Mouse (Mus musculus) intestine, embryonic 14.5 days (tissue): ENCODE results near the gene Csrnp1. TPM values are rescaled to one million over a fixed set of nuclear protein-coding genes. Genes with fewer than 3 reads are reported as not detected.

Experiments
- ATAC-seq: fragments of 200-750 bp; cut with Nextera tagmentation; replicated peaks from 2 replicates; pipeline ENCODE4 v1.8.0; 2017; ENCODE audit warnings: low read depth, moderate number of reproducible peaks, moderate TSS enrichment, moderate library complexity; ENCODE audit not compliant: low FRiP score, low TSS enrichment
- DNase-seq: peaks from one replicate; pipeline ENCODE4 v3.0.0-alpha.2; 2018; ENCODE audit warnings: low spot score
- H3K27ac ChIP-seq: fragments of 300-500 bp; sonication (generic); 2 replicates; pipeline ENCODE4 v1.5.1; 2014; ENCODE audit warnings: low read depth, mild to moderate bottlenecking, control low read depth
- H3K27me3 ChIP-seq: fragments of 300-500 bp; sonication (generic); replicated peaks from 2 replicates; pipeline ENCODE4 v1.6.1; 2014; ENCODE audit warnings: low read length, control low read depth; ENCODE audit not compliant: control insufficient read depth, insufficient read depth
- H3K36me3 ChIP-seq: fragments of 300-500 bp; sonication (generic); 2 replicates; pipeline ENCODE4 v1.6.1; 2014; ENCODE audit warnings: low read length, control low read depth; ENCODE audit not compliant: control insufficient read depth, insufficient read depth
- H3K4me1 ChIP-seq: fragments of 300-500 bp; sonication (generic); replicated peaks from 2 replicates; pipeline ENCODE4 v1.6.1; 2014; ENCODE audit warnings: low read length, control low read depth, mixed read lengths; ENCODE audit not compliant: control insufficient read depth, insufficient read depth
- H3K4me2 ChIP-seq: fragments of 300-500 bp; sonication (generic); 2 replicates; pipeline ENCODE4 v1.6.1; 2014; ENCODE audit warnings: low read length
- H3K4me3 ChIP-seq: fragments of 300-500 bp; sonication (generic); 2 replicates; pipeline ENCODE4 v1.5.1; 2014; ENCODE audit warnings: low read depth, low read length, control low read depth, mixed read lengths
- H3K9ac ChIP-seq: fragments of 300-500 bp; sonication (generic); 2 replicates; pipeline ENCODE4 v1.6.1; 2014; ENCODE audit warnings: mild to moderate bottlenecking, low read length
- H3K9me3 ChIP-seq: fragments of 300-500 bp; sonication (generic); 2 replicates; pipeline ENCODE4 v1.6.1; 2016; ENCODE audit warnings: low read length, control low read depth; ENCODE audit not compliant: control insufficient read depth
- WGBS: fragments of 180-500 bp; shearing (Covaris S2); extraction: QIAGEN DNeasy Blood & Tissue Kit; methylation state at CpG from one replicate; pipeline ENCODE4 v1.1.7; 2014; 5-methylcytosine and 5-hydroxymethylcytosine counted together
- polyA plus RNA-seq: library from polyadenylated mRNA; unstranded; fragments of >200 nt; fragmentation: Nextera tagmentation; extraction: Ambion mirVana; gene quantifications from 2 replicates; pipeline ENCODE4 v1.2.1, GENCODE M21; 2014

Csrnp1 gene
- polyA plus RNA-seq, 1 experiment from 2014 or later = 1.8 TPM

DNA sequence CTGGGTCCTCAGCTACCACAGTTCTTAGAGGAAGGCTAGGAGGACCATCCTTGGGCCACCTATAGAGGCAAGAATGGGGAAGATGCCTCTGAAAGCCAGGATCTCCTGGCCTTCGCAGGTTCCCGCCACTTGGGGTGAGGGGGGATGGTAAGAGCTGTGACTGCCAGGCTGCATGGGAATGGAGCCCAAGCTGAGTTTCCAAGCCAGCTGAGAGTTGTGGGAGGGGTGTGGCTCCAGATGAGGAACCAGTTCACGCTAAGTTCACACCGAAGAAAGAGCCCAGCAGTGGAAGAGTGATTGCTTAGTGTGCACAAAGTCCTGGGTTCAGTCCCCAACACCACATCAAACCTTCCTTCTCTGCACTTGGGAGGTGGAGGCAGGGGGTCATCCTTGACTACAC lies 22.2 kb downstream of the Csrnp1 start:
- DNase-seq (no peak), ATAC-seq (no peak)
- Histone ChIP-seq H3K4me1 (0 out of 2 replicates have a peak, but pooled peaks cover 6% of the 10 kb centered on the region), H3K27ac (no peak overlapping the region), H3K27me3 (no peaks in the 10 kb centered on the region), H3K4me3 (no peak overlapping the region), H3K36me3 (no peaks in the 10 kb centered on the region), H3K9ac (no peak overlapping the region), H3K9me3 (no peaks in the 10 kb centered on the region), H3K4me2 (no peak overlapping the region)
- WGBS = 68% methylated on average over 4 of the region's 4 CpGs

DNA sequence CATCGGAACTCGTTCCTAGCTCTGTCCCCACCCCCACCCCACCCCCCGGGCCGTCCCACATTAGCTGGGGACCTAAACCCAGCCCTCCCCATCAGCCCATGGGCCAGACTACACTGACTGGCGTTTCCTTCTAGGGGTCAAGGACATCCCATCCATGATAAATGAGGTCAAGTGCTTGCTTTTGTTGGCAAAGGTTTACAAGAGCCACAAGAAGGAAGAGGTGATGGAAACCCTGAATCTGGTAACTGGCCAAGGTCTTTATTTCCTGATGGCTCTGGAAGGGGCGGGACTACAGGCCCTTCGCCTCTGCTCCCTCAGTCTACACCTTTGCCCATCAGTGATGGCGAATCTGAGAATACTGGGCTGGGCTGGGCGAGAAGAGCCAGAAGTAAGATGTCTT lies 25.6 kb downstream of the Csrnp1 start:
- 79% methylated on average over 9 of the region's 9 CpGs for WGBS
- Histone ChIP-seq H3K27me3 (no peaks in the 10 kb centered on the region), H3K4me1 (0 out of 2 replicates have a peak, but pooled peaks cover 6% of the 10 kb centered on the region), H3K9ac (no peak overlapping the region), H3K4me3 (no peak overlapping the region), H3K9me3 (no peaks in the 10 kb centered on the region), H3K4me2 (no peak overlapping the region), H3K27ac (no peak overlapping the region), H3K36me3 (no peaks in the 10 kb centered on the region)
- ATAC-seq = no peak
- no peak for DNase-seq

DNA sequence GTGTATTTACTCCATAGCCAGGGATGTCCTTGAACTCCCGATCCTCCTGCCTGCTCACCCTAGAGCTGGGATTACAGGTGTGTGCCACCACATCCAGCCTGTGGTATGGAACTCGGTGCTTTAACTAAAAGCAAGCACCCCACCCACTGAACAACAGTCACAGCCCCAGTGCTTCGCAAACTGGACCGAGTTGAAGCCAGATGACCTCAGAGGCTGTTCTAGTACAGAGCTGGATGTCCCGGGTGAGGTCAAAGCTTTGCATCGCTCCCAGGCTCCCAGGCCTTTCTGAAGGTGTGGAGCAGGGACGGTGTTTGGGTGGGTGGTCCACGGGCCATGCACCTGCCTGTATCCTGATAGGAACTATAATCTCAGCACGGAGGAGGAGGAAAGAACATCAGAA lies 33.1 kb downstream of the Csrnp1 start:
- Histone ChIP-seq H3K27ac (no peak overlapping the region), H3K36me3 (no peaks in the 10 kb centered on the region), H3K9me3 (no peaks in the 10 kb centered on the region), H3K9ac (no peak overlapping the region), H3K4me1 (peaks cover 6% of the 10 kb centered on the region), H3K27me3 (no peaks in the 10 kb centered on the region), H3K4me2 (no peak overlapping the region), H3K4me3 (no peak overlapping the region)
- DNase-seq (no peak), ATAC-seq (no peak)
- 88% methylated on average over 9 of the region's 9 CpGs for WGBS

DNA sequence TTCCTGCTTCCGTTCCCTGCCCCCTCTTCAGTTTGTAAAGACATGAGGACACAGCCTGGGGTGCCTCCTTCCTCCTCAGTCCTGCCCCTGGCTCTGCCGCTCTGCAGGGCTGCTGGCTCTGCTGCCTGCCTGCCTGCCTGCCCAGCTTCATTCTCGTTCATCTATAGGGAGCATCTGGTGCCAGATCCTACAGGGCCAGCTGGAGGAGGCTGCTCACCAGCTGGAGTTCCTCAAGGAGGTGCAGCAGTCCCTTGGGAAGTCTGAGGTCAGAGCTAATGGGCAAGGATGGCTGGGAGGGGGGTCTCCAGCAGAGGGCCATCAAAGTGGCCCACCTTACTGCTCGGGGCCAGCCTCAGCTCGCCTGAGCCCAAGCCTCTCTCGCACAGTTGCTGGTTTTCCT lies 34.0 kb downstream of the Csrnp1 start:
- Histone ChIP-seq H3K4me2 (no peak overlapping the region), H3K4me3 (no peak overlapping the region), H3K27ac (peak overlapping the region; percentile 22; the same call in 1 of the 2 replicates), H3K36me3 (no peaks in the 10 kb centered on the region), H3K9ac (no peak overlapping the region), H3K27me3 (no peaks in the 10 kb centered on the region), H3K4me1 (peaks cover 6% of the 10 kb centered on the region), H3K9me3 (no peaks in the 10 kb centered on the region)
- peak; percentile 54; the same call in 1 of the 2 replicates for ATAC-seq
- 29% methylated on average over 6 of the region's 6 CpGs for WGBS
- DNase-seq = no peak

DNA sequence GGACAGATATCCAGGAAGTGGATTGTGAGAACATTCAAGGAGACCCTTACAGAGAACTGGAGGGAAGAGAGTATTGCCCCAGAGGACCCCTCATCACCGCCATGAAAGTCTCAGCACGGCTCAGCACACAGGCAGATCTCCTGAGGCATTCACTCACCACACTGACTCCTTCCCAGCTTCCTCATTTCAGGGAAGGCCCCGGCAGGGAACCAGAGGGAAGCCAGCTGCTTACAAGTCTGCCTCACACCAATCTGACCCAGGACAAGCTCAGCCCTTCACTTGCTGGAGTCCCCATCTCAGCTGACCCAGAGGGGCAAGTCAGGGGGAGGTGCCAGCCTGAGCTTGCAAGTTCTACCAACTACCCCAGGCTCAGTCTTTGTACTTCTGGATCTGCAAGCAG lies 35.7 kb downstream of the Csrnp1 start:
- no peaks in the 10 kb centered on the region for H3K27me3 ChIP-seq
- no peak overlapping the region for H3K27ac ChIP-seq
- no peak overlapping the region for H3K9ac ChIP-seq
- no peaks in the 10 kb centered on the region for H3K36me3 ChIP-seq
- ATAC-seq (no peak), DNase-seq (no peak)
- 22% methylated on average over 3 of the region's 3 CpGs for WGBS
- H3K9me3 ChIP-seq = no peaks in the 10 kb centered on the region
- no peak overlapping the region for H3K4me3 ChIP-seq
- peaks cover 6% of the 10 kb centered on the region for H3K4me1 ChIP-seq
- no peak overlapping the region for H3K4me2 ChIP-seq

DNA sequence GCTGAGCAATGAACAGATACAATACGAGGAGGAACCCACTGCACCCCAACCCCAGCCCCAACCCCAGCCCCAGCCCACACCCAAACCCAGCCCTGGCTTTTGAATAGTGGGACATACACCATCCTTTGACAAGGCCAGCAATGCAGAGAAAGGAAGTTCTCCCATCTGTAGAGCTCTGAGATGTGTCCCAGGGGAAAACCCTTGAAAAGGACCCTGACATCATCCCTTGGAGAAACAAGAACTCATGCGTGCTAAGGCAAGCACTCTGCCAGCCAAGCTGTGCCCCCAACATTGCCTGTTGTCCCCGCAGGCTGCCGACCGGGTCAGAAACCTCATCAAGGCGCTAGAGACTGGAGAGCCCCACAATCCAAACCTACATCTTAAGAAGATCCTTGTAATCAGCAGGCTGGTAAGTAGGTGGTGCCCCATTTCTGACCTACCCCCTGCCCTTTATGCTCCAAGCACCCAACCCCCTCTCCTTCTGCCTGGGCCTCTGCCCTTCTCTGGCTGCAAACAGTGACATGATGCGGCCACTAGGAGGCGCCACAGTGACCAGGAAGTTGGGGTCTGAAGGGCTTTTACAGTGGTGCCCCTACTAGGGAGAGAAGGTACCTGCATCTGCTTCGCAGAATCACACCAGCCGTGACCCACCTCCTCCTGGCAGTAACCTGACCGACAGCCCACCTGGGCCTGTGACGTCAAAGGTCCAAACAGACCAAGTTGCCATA lies 39.1 kb downstream of the Csrnp1 start:
- H3K4me2 ChIP-seq = no peak overlapping the region
- ATAC-seq (no peak), DNase-seq (no peak)
- H3K27ac ChIP-seq = no peak overlapping the region
- no peak overlapping the region for H3K9ac ChIP-seq
- H3K4me1 ChIP-seq = peaks cover 3% of the 10 kb centered on the region
- no peaks in the 10 kb centered on the region for H3K9me3 ChIP-seq
- H3K27me3 ChIP-seq = no peaks in the 10 kb centered on the region
- H3K4me3 ChIP-seq = no peak overlapping the region
- H3K36me3 ChIP-seq = no peaks in the 10 kb centered on the region
- WGBS = 79% methylated on average over 12 of the region's 12 CpGs

DNA sequence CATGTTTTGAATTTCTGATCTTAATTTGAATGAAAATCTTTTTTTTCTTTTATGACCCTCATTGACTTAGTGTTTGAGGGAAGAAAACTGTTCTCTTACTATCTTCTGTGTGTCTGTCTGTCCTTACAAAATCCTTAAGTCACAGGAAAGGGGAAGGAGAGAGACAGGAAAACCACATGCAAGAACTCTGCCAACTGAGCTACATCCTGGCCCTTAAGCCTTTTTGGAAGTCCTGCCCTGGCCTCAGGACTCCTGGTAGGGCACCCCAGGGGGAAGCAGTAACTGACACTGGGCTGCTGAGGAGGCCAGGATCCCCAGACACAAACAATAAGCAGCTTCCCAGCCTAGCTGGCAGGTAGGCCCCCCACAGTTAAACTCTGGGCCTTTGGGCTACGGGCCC lies 41.1 kb downstream of the Csrnp1 start:
- no peak overlapping the region for H3K9ac ChIP-seq
- no peak for DNase-seq

DNA sequence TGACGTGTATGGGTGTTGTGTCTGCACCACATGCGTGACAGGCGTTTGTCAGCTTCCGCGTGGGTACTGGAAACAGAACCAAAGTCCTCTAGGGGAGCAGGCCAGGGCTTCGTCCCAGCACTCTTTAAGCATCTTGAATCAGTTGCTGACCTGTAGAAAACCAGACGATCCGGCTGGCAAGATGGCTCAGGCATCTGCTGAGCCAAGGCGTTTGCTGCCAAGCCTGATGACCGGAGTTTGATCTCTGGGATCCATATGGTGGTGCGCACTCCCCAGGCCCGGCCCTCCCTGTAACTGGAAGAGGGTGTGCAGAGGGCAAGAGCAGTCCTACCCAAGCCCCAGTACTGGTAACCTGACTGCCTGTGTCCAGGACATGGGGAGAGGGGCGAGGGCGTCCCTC lies 42.6 kb downstream of the Csrnp1 start:
- H3K4me1 ChIP-seq = no peaks in the 10 kb centered on the region

More for the DNA sequence above, 41.1 kb downstream of the Csrnp1 start:
- no peak for ATAC-seq
- no peak overlapping the region for H3K4me2 ChIP-seq
- no peaks in the 10 kb centered on the region for H3K9me3 ChIP-seq
- 77% methylated on average over 1 of the region's 1 CpGs for WGBS
- H3K36me3 ChIP-seq = no peaks in the 10 kb centered on the region
- no peak overlapping the region for H3K4me3 ChIP-seq
- no peaks in the 10 kb centered on the region for H3K4me1 ChIP-seq
- H3K27me3 ChIP-seq = no peaks in the 10 kb centered on the region
- H3K27ac ChIP-seq = no peak overlapping the region

DNA sequence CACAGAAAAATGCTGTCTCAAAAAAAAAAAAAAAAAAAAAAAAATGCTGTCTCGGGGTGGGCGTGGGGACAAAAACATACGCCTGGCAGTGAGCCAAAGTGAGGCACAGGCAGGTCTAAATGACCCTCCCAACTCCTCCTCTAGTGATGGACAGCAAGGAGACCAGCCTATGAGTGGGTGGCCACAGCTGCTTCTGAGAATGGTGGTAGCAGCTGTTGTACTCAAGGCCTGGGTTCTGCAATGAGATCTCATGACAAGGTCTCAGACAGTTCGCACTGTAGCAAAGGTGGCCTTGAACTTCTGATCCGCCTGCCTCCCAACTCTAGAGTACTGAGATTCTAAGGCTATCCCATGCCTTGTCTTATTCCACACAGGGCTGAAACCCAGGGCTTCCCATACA lies 43.1 kb downstream of the Csrnp1 start:
- ATAC-seq (no peak), DNase-seq (no peak)
- Histone ChIP-seq H3K27ac (no peak overlapping the region), H3K4me2 (no peak overlapping the region), H3K9ac (no peak overlapping the region), H3K27me3 (no peaks in the 10 kb centered on the region), H3K9me3 (no peaks in the 10 kb centered on the region), H3K4me1 (peaks cover 4% of the 10 kb centered on the region; the same call in 1 of the 2 replicates), H3K4me3 (no peak overlapping the region), H3K36me3 (no peaks in the 10 kb centered on the region)
- WGBS = 75% methylated on average over 5 of the region's 5 CpGs

More for the DNA sequence above, 42.6 kb downstream of the Csrnp1 start:
- no peak for ATAC-seq
- no peaks in the 10 kb centered on the region for H3K27me3 ChIP-seq
- no peak overlapping the region for H3K4me2 ChIP-seq
- H3K9ac ChIP-seq = no peak overlapping the region
- DNase-seq = no peak
- H3K36me3 ChIP-seq = no peaks in the 10 kb centered on the region
- WGBS = 87% methylated on average over 14 of the region's 14 CpGs
- no peak overlapping the region for H3K27ac ChIP-seq
- no peaks in the 10 kb centered on the region for H3K9me3 ChIP-seq
- H3K4me3 ChIP-seq = no peak overlapping the region
